Comparison of ENCODE assay signal across 8 mouse cellular contexts in genomic region chr5:88554086-88554886, GRCm38 (mm10). TPM values are rescaled to one million over a fixed set of nuclear protein-coding genes. Genes with fewer than 3 reads are reported as not detected.
DNase-seq lines count a peak whose midpoint lies in the region; ATAC-seq and TF ChIP-seq lines count a peak whose summit lies in the region.

Gene Utp3, plus strand, starts transcription at chr5:88554462.

- 0 out of 2 replicates have a peak, but pooled peaks have one; percentile 24 for TF ChIP-seq EP300 in heart, adult 2 months (IDR thresholded peaks at IDR 0.05; ENCODE audit: insufficient read depth, low read depth, low read length)

- under 1% methylated on average over 57 of the region's 76 CpGs for WGBS in embryonic facial prominence, embryonic 14.5 days
- WGBS in heart, adult 2 months = under 1% methylated on average over 76 of the region's 76 CpGs
- under 1% methylated on average over 76 of the region's 76 CpGs for WGBS in limb, embryonic 13.5 days
- under 1% methylated on average over 70 of the region's 76 CpGs for WGBS in midbrain, embryonic 16.5 days

- TF ChIP-seq CTCF in heart, adult 2 months (IDR thresholded peaks at IDR 0.05) = peak; percentile 89

- DNase-seq in 3T3-L1 (ENCODE audit: low read depth, low spot score) = peak; percentile 99
- peak; percentile 88 to 90 for DNase-seq in adrenal gland, postnatal 4 days (ENCODE audit: low spot score in 2 of 2)
- DNase-seq in embryonic facial prominence, embryonic 14.5 days (ENCODE audit: low spot score) = peak; percentile 98
- peak; percentile 93 to 94 for DNase-seq in heart, adult 2 months
- peak; percentile 92 to 97 for DNase-seq in kidney, adult 8-10 months
- DNase-seq in spleen, postnatal 10 days (ENCODE audit: low spot score in 2 of 2) = peak; percentile 93 to 94

- intact Hi-C loops in heart, adult 2 months (cut with DNase I) = no loop called here

- no peaks in the 10 kb centered on the region for H3K27me3 ChIP-seq in embryonic facial prominence, embryonic 14.5 days (replicated peaks; ENCODE audit: control insufficient read depth, insufficient read depth, low read length)
- no peaks in the 10 kb centered on the region for H3K27me3 ChIP-seq in heart, adult 2 months (ENCODE audit: control insufficient read depth, insufficient read depth, low read length)
- no peaks in the 10 kb centered on the region for H3K27me3 ChIP-seq in limb, embryonic 13.5 days
- H3K27me3 ChIP-seq in midbrain, embryonic 16.5 days (ENCODE audit: control insufficient read depth, insufficient read depth, low read depth, low read length) = no peaks in the 10 kb centered on the region

- H3K9me3 ChIP-seq in embryonic facial prominence, embryonic 14.5 days (ENCODE audit: control insufficient read depth, low read length) = no peaks in the 10 kb centered on the region
- no peaks in the 10 kb centered on the region for H3K9me3 ChIP-seq in limb, embryonic 13.5 days
- no peaks in the 10 kb centered on the region for H3K9me3 ChIP-seq in midbrain, embryonic 16.5 days (replicated peaks; ENCODE audit: control insufficient read depth, low read length, poor library complexity, severe bottlenecking)

- H3K4me2 ChIP-seq in embryonic facial prominence, embryonic 14.5 days (ENCODE audit: low read depth, low read length) = peak within 1 kb of the TSS; percentile 97
- H3K4me2 ChIP-seq in limb, embryonic 13.5 days (replicated peaks) = peak within 1 kb of the TSS; percentile 98
- peak within 1 kb of the TSS; percentile 96 for H3K4me2 ChIP-seq in midbrain, embryonic 16.5 days (ENCODE audit: low read length)

- peak within 1 kb of the TSS; percentile 96 for H3K9ac ChIP-seq in embryonic facial prominence, embryonic 14.5 days (ENCODE audit: low read depth, low read length)
- H3K9ac ChIP-seq in heart, adult 2 months (ENCODE audit: low read depth, low read length) = peak within 1 kb of the TSS; percentile 94
- peak within 1 kb of the TSS; percentile 85 for H3K9ac ChIP-seq in limb, embryonic 13.5 days
- H3K9ac ChIP-seq in midbrain, embryonic 16.5 days (ENCODE audit: low read depth, low read length) = peak within 1 kb of the TSS; percentile 86

- peaks cover 14% of the 10 kb centered on the region for H3K4me1 ChIP-seq in embryonic facial prominence, embryonic 14.5 days (ENCODE audit: control insufficient read depth, insufficient read depth, low read length)
- H3K4me1 ChIP-seq in heart, adult 2 months (ENCODE audit: control insufficient read depth, insufficient read depth, low read length) = peaks cover 3% of the 10 kb centered on the region; the same call in 1 of the 2 replicates
- H3K4me1 ChIP-seq in limb, embryonic 13.5 days = peaks cover 18% of the 10 kb centered on the region
- peaks cover 21% of the 10 kb centered on the region for H3K4me1 ChIP-seq in midbrain, embryonic 16.5 days (ENCODE audit: control insufficient read depth, insufficient read depth, low read length)

- peak; percentile 68 for TF ChIP-seq POLR2A in heart, adult 2 months (IDR thresholded peaks at IDR 0.05; ENCODE audit: insufficient read depth, low read depth, low read length)

- peak; percentile 97 for ATAC-seq in embryonic facial prominence, embryonic 14.5 days (ENCODE audit: low read depth)
- ATAC-seq in limb, embryonic 13.5 days (ENCODE audit: low FRiP score, low read depth) = peak; percentile 96
- peak; percentile 97 for ATAC-seq in midbrain, embryonic 16.5 days

- peak within 1 kb of the TSS; percentile 97 for H3K27ac ChIP-seq in embryonic facial prominence, embryonic 14.5 days (replicated peaks; ENCODE audit: low read depth, low read length)
- H3K27ac ChIP-seq in heart, adult 2 months = peak within 1 kb of the TSS; percentile 99
- peak within 1 kb of the TSS; percentile 95 for H3K27ac ChIP-seq in limb, embryonic 13.5 days
- peak within 1 kb of the TSS; percentile 92 for H3K27ac ChIP-seq in midbrain, embryonic 16.5 days (ENCODE audit: low read length)

- peaks cover 3% of the 10 kb centered on the region; the same call in 1 of the 2 replicates for H3K79me2 ChIP-seq in heart, adult 2 months (replicated peaks; ENCODE audit: control insufficient read depth, insufficient read depth, low read length)

- peak within 1 kb of the TSS; percentile 87 for H3K4me3 ChIP-seq in embryonic facial prominence, embryonic 14.5 days (ENCODE audit: low read depth, low read length)
- peak within 1 kb of the TSS; percentile 84 for H3K4me3 ChIP-seq in heart, adult 2 months
- peak within 1 kb of the TSS; percentile 69 for H3K4me3 ChIP-seq in limb, embryonic 13.5 days
- peak within 1 kb of the TSS; percentile 89 for H3K4me3 ChIP-seq in midbrain, embryonic 16.5 days (ENCODE audit: low read depth, low read length)

- H3K36me3 ChIP-seq in embryonic facial prominence, embryonic 14.5 days (ENCODE audit: control insufficient read depth, insufficient read depth, low read length) = no peaks in the 10 kb centered on the region
- H3K36me3 ChIP-seq in heart, adult 2 months (ENCODE audit: control insufficient read depth, insufficient read depth, low read length) = peaks cover 13% of the 10 kb centered on the region
- peaks cover 21% of the 10 kb centered on the region for H3K36me3 ChIP-seq in limb, embryonic 13.5 days
- H3K36me3 ChIP-seq in midbrain, embryonic 16.5 days (ENCODE audit: control insufficient read depth, insufficient read depth, low read length) = no peaks in the 10 kb centered on the region

RNA-seq across cellular contexts. Expression of gene Utp3, which starts in this region (rescaled TPM):
- 10 to 100 TPM; 37.4 to 39.1 TPM for total RNA-seq in adrenal gland, postnatal 4 days (2021)
- 55.3 and 55.7 TPM in 2 replicates for polyA plus RNA-seq in embryonic facial prominence, embryonic 14.5 days (2014; fragmentation: Nextera tagmentation; extraction: Ambion mirVana)
- total RNA-seq in heart, adult 2 months (2021) = 10 to 100 TPM; 19.9 to 22.7 TPM
- 6.9 and 8.8 TPM in 2 replicates for polyA plus RNA-seq in heart, adult 2 months (2012; rRNA removed)
- 76.3 and 79.1 TPM in 2 replicates for polyA plus RNA-seq in limb, embryonic 13.5 days (2015; fragmentation: Nextera tagmentation; extraction: Ambion mirVana)
- 48.3 and 49.8 TPM in 2 replicates for polyA plus RNA-seq in midbrain, embryonic 16.5 days (2015; fragmentation: Nextera tagmentation; extraction: Ambion mirVana)

Comparison
In these comparisons a context has a peak if more than half of its experiments do, and no peak if none do; other contexts are left out.
1. Peak in every context shown above with its lines: DNase-seq, ATAC-seq, H3K4me3 ChIP-seq and H3K27ac ChIP-seq.